Mouse (Mus musculus): ENCODE data around the gene Tmem114.

GRCm38 (mm10) chr16:8455221-8455620 lies 30.3 kb upstream of the Tmem114 start:
- no peak for TF ChIP-seq POLR2A (IDR thresholded peaks at IDR 0.05; ENCODE audit: insufficient read depth, low read length)
- no peak for TF ChIP-seq CTCF (IDR thresholded peaks at IDR 0.05; ENCODE audit: low read depth, low read length)

Data from ES-Bruce4 (cell line).